Mouse (Mus musculus) cerebral cortex, adult 2 months (tissue): ENCODE data around the gene Inpp4b.

Experiments used
- WGBS: fragments of 180-500 bp; shearing (Covaris S2); methylation state at CpG from one replicate; pipeline ENCODE4 v1.1.7; 2018; 5-methylcytosine and 5-hydroxymethylcytosine counted together

Inpp4b gene

DNA sequence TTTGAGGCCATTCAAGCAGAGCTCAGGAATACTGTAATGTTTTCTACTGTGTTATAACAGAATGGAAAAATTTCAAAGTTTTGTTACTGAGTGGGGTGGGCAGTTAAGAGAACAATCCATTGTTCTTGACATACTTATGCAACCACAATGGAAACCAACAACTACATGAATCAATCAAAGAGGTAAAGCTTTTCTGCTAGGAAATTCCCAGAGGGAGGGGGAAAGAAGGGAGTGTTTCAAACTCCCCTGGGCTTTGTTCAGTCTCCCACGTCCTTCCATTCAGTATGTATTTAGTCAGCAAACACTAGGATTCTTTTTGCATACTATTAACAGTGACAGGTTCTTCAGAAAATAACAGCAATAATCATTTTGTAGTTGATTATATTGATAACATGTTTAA, 517.4 kb downstream of the Inpp4b start:
- WGBS: 79% methylated on average over 1 of the region's 1 CpGs

GRCm38 (mm10) chr8:81861311-81861710, 519.0 kb downstream of the Inpp4b start:
- 91% methylated on average over 8 of the region's 8 CpGs for WGBS

DNA sequence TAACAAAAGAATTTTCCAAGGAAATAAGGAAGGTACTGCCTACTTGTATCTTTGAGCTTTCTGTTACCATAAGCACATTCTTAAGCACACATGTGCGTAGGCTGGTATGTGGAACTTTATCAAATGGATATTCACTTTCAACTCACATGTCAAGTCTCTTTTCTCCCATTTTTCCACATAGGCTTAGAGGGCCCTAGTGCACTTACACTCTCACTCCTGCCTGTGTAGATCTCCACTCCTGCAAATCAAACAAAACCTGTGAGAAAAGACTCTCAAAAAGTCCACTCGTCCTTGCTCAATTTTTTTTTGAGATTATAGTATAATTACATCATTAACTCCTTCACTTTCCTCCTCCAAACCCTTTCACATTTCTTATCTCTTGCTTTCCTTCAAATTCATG, 522.0 kb downstream of the Inpp4b start:
- 87% methylated on average over 2 of the region's 2 CpGs for WGBS

GRCm38 (mm10) chr8:81865664-81866063, 523.3 kb downstream of the Inpp4b start:
- WGBS: 73% methylated on average over 3 of the region's 3 CpGs

GRCm38 (mm10) chr8:81867020-81867419, 524.7 kb downstream of the Inpp4b start:
- WGBS: 38% methylated on average over 3 of the region's 3 CpGs

GRCm38 (mm10) chr8:81870466-81870865, 528.1 kb downstream of the Inpp4b start:
- 92% methylated on average over 2 of the region's 2 CpGs for WGBS

GRCm38 (mm10) chr8:81880071-81880470, 537.7 kb downstream of the Inpp4b start:
- 80% methylated on average over 3 of the region's 3 CpGs for WGBS

DNA sequence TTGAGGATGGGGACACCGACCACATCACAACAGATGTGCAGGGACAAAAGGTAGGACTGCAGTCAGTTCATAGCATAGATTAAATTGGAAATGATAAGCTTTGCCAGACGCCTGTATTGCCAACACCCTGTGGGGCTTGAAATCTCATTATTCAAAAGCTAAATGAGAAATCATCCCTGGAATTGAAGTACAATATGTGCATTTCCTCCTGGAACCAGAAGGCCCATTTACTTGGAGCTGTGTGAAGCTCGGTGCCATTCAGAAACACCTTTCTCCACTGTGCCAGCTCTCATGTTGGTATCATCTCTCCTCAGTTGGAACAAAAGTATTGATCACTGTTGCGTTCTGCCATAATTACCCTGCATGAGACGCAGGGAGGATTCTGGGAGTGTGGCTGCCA, 541.8 kb downstream of the Inpp4b start:
- 92% methylated on average over 5 of the region's 5 CpGs for WGBS

DNA sequence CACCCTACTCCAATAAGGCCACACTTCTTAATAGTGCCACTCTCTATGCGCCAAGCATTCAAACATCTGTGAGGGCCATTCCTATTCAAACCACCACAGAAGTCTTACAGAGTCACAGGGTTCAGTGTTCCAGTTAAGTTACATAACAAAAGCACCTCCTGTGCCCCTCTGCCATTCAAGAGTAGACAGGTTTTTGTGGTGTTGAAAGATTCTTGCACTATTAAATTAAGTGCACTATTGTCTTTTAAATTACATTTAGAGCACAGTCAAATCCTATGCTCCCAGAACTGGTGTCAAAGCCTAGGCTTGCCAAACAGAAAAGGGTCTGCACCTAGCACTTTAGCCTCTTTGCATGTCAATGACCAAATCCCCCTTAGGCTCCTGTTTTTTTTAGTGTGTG, 550.9 kb downstream of the Inpp4b start:
- 97% methylated on average over 1 of the region's 1 CpGs for WGBS

- 95% methylated on average over 5 of the region's 5 CpGs for WGBS
Observed at GRCm38 (mm10) chr8:81946812-81947211, 604.5 kb downstream of the Inpp4b start.

DNA sequence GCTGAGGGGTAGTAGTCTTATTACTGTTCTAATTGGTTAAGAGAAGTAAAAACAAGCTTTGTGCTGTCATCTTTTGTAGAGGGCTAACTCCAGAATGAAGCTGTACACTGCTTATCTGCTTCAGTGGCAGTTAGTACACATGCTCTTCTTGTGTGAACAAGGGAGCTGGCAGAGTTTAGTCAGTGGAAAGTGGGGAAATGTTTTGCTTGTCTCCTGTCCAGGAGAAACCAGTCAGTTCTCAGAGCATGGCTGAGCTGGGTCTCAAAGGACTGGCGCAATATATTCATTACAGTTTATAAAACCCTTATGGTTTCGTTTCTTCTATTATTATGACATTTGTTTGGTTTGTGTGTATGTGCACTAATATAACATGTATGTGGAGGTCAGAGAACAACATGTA, 610.7 kb downstream of the Inpp4b start:
- WGBS: 90% methylated on average over 2 of the region's 2 CpGs

DNA sequence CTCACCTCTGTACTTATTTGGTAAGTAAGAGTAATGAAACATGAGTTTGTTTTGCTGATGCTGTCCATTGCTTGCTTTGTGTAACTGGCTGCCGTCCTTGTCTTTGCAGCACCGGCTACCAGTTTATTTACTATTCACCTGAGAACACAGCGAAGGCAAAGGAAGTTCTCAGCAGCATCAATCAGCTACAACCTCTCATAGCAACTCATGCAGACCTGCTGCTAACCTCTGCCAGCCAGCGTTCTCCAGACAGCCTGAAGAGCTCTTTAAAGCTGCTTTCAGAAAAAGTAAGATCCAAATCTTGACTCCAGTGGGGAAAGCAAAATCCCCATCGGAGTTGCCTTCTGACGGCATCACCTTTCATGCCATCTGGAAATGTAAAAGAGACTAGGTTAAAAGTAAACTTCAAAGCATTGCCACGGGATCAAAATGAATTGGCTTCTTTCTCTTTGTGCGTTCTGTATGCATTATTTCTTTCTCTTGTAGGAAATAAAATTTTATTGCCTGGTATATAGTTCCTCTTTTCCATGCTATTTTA, 642.8 kb downstream of the Inpp4b start:
- 83% methylated on average over 8 of the region's 8 CpGs for WGBS

DNA sequence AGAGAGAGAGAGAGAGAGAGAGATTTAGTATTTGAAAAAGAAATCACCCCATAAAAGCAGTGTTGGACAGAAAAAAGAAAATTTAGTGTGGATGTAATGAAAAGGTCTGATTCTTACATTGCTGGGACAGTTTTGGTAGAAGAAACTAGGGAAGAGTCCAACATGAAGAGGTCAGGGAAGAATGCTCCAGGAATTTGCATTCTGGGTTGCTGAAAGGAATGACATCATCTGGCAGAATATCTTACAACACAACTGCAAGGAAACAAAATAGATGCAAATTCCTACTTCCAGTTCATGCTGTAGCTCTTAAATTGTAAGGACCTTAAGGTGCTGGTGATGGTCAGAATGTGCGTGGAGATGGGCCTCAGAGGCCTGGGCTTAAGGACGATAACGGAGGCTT, 650.6 kb downstream of the Inpp4b start:
- WGBS: 89% methylated on average over 3 of the region's 3 CpGs

DNA sequence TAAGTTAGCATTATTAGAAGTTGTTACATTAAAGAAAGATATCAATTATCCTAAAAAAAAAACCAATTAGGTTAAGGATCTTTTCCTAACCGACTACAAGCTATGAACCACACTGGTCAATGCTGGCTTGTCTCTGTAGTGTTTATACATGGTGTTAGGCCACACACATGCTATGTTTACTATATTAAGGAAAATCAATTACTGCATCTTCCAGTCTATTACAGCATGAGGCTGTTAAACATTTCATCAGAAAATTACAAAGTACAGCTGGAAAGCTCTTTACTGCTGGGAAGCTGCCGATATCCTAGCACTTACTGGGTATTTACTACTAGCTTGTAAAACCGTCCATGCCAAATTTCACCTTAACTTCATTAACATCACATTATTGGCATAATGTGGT, 653.9 kb downstream of the Inpp4b start:
- 75% methylated on average over 3 of the region's 3 CpGs for WGBS

- 47% methylated on average over 1 of the region's 1 CpGs for WGBS
Observed at GRCm38 (mm10) chr8:81996823-81997222, 654.5 kb downstream of the Inpp4b start.

DNA sequence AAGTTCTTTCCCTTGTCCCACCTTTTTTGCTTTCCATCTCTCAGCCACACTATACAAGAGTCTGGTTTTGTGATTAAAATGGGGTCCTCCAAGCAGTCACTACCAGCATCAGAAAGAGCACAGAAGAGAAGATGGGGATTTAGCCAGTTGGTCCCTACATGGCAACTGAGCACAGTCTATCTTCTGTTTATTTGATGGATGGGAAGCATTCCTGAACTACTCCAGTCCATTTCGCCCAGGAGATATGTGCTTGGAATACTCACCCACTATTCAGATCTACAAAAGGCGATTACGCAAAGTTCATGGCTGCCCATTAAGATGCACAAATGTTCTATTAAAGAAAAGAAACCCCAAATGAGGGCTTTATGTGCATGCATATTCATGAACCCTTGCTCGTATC, 661.8 kb downstream of the Inpp4b start:
- 79% methylated on average over 4 of the region's 4 CpGs for WGBS

DNA sequence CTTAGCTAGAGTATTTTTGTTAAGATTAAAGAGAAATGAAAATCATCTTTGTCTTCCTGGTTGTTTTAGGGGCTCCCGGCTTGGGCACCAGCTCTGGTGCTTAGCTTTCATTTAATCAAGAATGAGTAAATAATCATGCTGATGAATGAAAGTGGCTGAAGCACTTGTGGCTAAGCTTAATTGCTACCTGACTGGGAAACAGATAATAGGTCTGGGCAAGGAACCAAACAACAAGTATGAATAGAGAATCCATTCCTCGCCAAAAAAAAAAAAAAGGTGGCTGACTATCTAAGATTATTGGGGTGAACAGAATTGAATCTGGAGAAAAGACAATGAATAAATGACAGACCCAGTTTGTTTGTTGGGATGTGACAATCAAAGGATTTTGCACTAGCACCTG, 663.1 kb downstream of the Inpp4b start:
- WGBS: 68% methylated on average over 2 of the region's 2 CpGs

GRCm38 (mm10) chr8:82017792-82018191, 675.4 kb downstream of the Inpp4b start:
- WGBS: 79% methylated on average over 5 of the region's 5 CpGs

- 37% methylated on average over 3 of the region's 3 CpGs for WGBS
Observed at GRCm38 (mm10) chr8:82027401-82027800, 685.0 kb downstream of the Inpp4b start.

GRCm38 (mm10) chr8:82028896-82029295, 686.5 kb downstream of the Inpp4b start:
- 9% methylated on average over 1 of the region's 1 CpGs for WGBS

GRCm38 (mm10) chr8:82054030-82054429, 711.7 kb downstream of the Inpp4b start:
- WGBS: 87% methylated on average over 3 of the region's 3 CpGs

GRCm38 (mm10) chr8:82067619-82068018, 725.3 kb downstream of the Inpp4b start:
- WGBS: 40% methylated on average over 3 of the region's 3 CpGs

GRCm38 (mm10) chr8:82086631-82087030, 744.3 kb downstream of the Inpp4b start:
- 95% methylated on average over 7 of the region's 7 CpGs for WGBS

DNA sequence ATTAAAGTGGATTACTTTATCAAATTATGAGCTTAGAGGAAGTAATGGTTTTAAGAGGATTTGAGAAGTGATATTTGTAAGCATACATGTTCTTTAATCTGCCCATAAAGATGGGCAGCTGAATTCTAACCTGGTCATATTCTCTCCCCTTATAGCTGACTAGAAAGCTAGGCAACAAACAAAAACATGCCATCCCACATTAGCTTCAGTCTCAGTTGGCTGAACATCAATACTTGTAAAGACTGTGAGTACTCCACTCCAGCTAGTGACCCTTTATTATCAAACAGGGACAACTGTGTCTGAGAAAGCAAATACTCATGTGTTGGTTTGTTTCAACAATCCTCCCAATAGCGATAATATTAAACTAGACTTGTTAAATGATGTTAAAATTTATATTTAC, 748.5 kb downstream of the Inpp4b start:
- WGBS: 89% methylated on average over 1 of the region's 1 CpGs
